Mouse (Mus musculus) embryonic facial prominence, embryonic 14.5 days (tissue): Measurements from ENCODE around the gene Sgip1. TPM values are rescaled to one million over a fixed set of nuclear protein-coding genes. Genes with fewer than 3 reads are reported as not detected.
A peak's percentile ranks its signal among the peaks of the same experiment; 100 is the strongest.

Experiments used
- ATAC-seq: fragments of 200-750 bp; cut with Nextera tagmentation; 2 replicates; pipeline ENCODE4 v1.8.0; 2017; ENCODE audit warnings: low read depth, moderate number of reproducible peaks, moderate TSS enrichment
- DNase-seq: peaks from one replicate; pipeline ENCODE4 v3.0.0-alpha.2; 2015; ENCODE audit warnings: low spot score
- H3K27ac ChIP-seq: fragments of 300-500 bp; sonication (generic); replicated peaks from 2 replicates; pipeline ENCODE4 v1.5.1; 2014; ENCODE audit warnings: low read depth, mild to moderate bottlenecking, low read length, moderate library complexity
- H3K27me3 ChIP-seq: fragments of 300-500 bp; sonication (generic); replicated peaks from 2 replicates; pipeline ENCODE4 v1.6.1; 2014; ENCODE audit warnings: low read length; ENCODE audit not compliant: control insufficient read depth, insufficient read depth
- H3K36me3 ChIP-seq: fragments of 300-500 bp; sonication (generic); 2 replicates; pipeline ENCODE4 v1.6.1; 2014; ENCODE audit warnings: low read length, mixed read lengths; ENCODE audit not compliant: control insufficient read depth, insufficient read depth
- H3K4me1 ChIP-seq: fragments of 300-500 bp; sonication (generic); 2 replicates; pipeline ENCODE4 v1.6.1; 2014; ENCODE audit warnings: antibody characterized with exemption, low read length; ENCODE audit not compliant: control insufficient read depth, insufficient read depth
- H3K4me2 ChIP-seq: fragments of 300-500 bp; sonication (generic); 2 replicates; pipeline ENCODE4 v1.6.1; 2014; ENCODE audit warnings: low read depth, mild to moderate bottlenecking, low read length, moderate library complexity, mixed read lengths
- H3K4me3 ChIP-seq: fragments of 300-500 bp; sonication (generic); 2 replicates; pipeline ENCODE4 v1.5.1; 2014; ENCODE audit warnings: low read depth, mild to moderate bottlenecking, low read length
- H3K9ac ChIP-seq: fragments of 300-500 bp; sonication (generic); 2 replicates; pipeline ENCODE4 v1.6.1; 2014; ENCODE audit warnings: low read depth, mild to moderate bottlenecking, low read length, moderate library complexity, mixed read lengths
- H3K9me3 ChIP-seq: fragments of 300-500 bp; sonication (generic); 2 replicates; pipeline ENCODE4 v1.6.1; 2016; ENCODE audit warnings: low read length; ENCODE audit not compliant: control insufficient read depth
- WGBS: fragments of 180-500 bp; shearing (Covaris S2); extraction: QIAGEN DNeasy Blood & Tissue Kit; methylation state at CpG from one replicate; pipeline ENCODE4 v1.1.7; 2014; 5-methylcytosine and 5-hydroxymethylcytosine counted together
- polyA plus RNA-seq: library from polyadenylated mRNA; unstranded; fragments of >200 nt; fragmentation: Nextera tagmentation; extraction: Ambion mirVana; gene quantifications from 2 replicates; pipeline ENCODE4 v1.2.1, GENCODE M21; 2014

Sgip1 gene
- polyA plus RNA-seq, 1 experiment from 2014 or later = 4.0 TPM

- Histone ChIP-seq H3K9me3 (no peaks in the 10 kb centered on the region), H3K4me3 (no peak overlapping the region), H3K4me2 (no peak overlapping the region), H3K27ac (no peak overlapping the region), H3K27me3 (no peaks in the 10 kb centered on the region), H3K36me3 (no peaks in the 10 kb centered on the region), H3K9ac (no peak overlapping the region), H3K4me1 (peaks cover 4% of the 10 kb centered on the region; the same call in 1 of the 2 replicates)
- WGBS = 66% methylated on average over 7 of the region's 7 CpGs
- no peak for DNase-seq
- ATAC-seq = no peak
Measured at GRCm38 (mm10) chr4:102840062-102840798, 99.1 kb downstream of the Sgip1 start.

- H3K9ac ChIP-seq = no peak overlapping the region
- peak overlapping the region; percentile 33; the same call in 1 of the 2 replicates for H3K27ac ChIP-seq
- H3K4me1 ChIP-seq = peaks cover 4% of the 10 kb centered on the region; the same call in 1 of the 2 replicates
- WGBS = 66% methylated on average over 11 of the region's 11 CpGs
- no peaks in the 10 kb centered on the region for H3K9me3 ChIP-seq
- ATAC-seq (no peak), DNase-seq (peak; percentile 65)
- H3K36me3 ChIP-seq = no peaks in the 10 kb centered on the region
- H3K27me3 ChIP-seq = no peaks in the 10 kb centered on the region
- H3K4me3 ChIP-seq = no peak overlapping the region
- 0 out of 2 replicates have a peak overlapping the region, but pooled peaks have one; percentile 23 for H3K4me2 ChIP-seq
Measured at GRCm38 (mm10) chr4:102840956-102841729, 100.0 kb downstream of the Sgip1 start.

GRCm38 (mm10) chr4:102850498-102850897 lies 109.4 kb downstream of the Sgip1 start:
- Histone ChIP-seq H3K9me3 (no peaks in the 10 kb centered on the region), H3K36me3 (no peaks in the 10 kb centered on the region), H3K9ac (no peak overlapping the region), H3K4me3 (no peak overlapping the region), H3K27me3 (no peaks in the 10 kb centered on the region), H3K4me1 (no peaks in the 10 kb centered on the region), H3K27ac (no peak overlapping the region), H3K4me2 (no peak overlapping the region)
- 92% methylated on average over 6 of the region's 6 CpGs for WGBS
- DNase-seq (no peak), ATAC-seq (no peak)

GRCm38 (mm10) chr4:102851161-102851560 lies 110.1 kb downstream of the Sgip1 start:
- Histone ChIP-seq H3K36me3 (no peaks in the 10 kb centered on the region), H3K27me3 (no peaks in the 10 kb centered on the region), H3K9me3 (no peaks in the 10 kb centered on the region), H3K9ac (no peak overlapping the region), H3K4me1 (no peaks in the 10 kb centered on the region), H3K4me3 (no peak overlapping the region), H3K27ac (no peak overlapping the region), H3K4me2 (no peak overlapping the region)
- DNase-seq (no peak), ATAC-seq (no peak)
- WGBS = 70% methylated on average over 1 of the region's 1 CpGs

GRCm38 (mm10) chr4:102852290-102852689 lies 111.2 kb downstream of the Sgip1 start:
- Histone ChIP-seq H3K4me1 (no peaks in the 10 kb centered on the region), H3K27ac (no peak overlapping the region), H3K9ac (no peak overlapping the region), H3K4me3 (no peak overlapping the region), H3K27me3 (no peaks in the 10 kb centered on the region), H3K36me3 (no peaks in the 10 kb centered on the region), H3K9me3 (no peaks in the 10 kb centered on the region), H3K4me2 (no peak overlapping the region)
- no peak for DNase-seq
- WGBS = 83% methylated on average over 3 of the region's 3 CpGs
- no peak for ATAC-seq

GRCm38 (mm10) chr4:102852808-102853207 lies 111.7 kb downstream of the Sgip1 start:
- 78% methylated on average over 5 of the region's 5 CpGs for WGBS
- no peaks in the 10 kb centered on the region for H3K36me3 ChIP-seq

GRCm38 (mm10) chr4:102853330-102854022 lies 112.4 kb downstream of the Sgip1 start:
- Histone ChIP-seq H3K4me2 (no peak overlapping the region), H3K4me3 (no peak overlapping the region), H3K27me3 (no peaks in the 10 kb centered on the region), H3K9me3 (no peaks in the 10 kb centered on the region), H3K4me1 (no peaks in the 10 kb centered on the region), H3K27ac (no peak overlapping the region), H3K36me3 (no peaks in the 10 kb centered on the region), H3K9ac (no peak overlapping the region)
- 42% methylated on average over 9 of the region's 9 CpGs for WGBS
- DNase-seq = peak; percentile 71
- peak; percentile 15; the same call in 1 of the 2 replicates for ATAC-seq

More at GRCm38 (mm10) chr4:102852808-102853207, 111.7 kb downstream of the Sgip1 start:
- no peak overlapping the region for H3K27ac ChIP-seq
- DNase-seq (no peak), ATAC-seq (no peak)
- no peaks in the 10 kb centered on the region for H3K27me3 ChIP-seq
- no peaks in the 10 kb centered on the region for H3K9me3 ChIP-seq
- no peak overlapping the region for H3K9ac ChIP-seq
- H3K4me1 ChIP-seq = no peaks in the 10 kb centered on the region
- no peak overlapping the region for H3K4me2 ChIP-seq
- H3K4me3 ChIP-seq = no peak overlapping the region
